Mouse (Mus musculus): ENCODE data around the gene Farp1. TPM values are rescaled to one million over a fixed set of nuclear protein-coding genes. Genes with fewer than 3 reads are reported as not detected.

Farp1 gene
- polyA plus RNA-seq, 1 experiment from 2014 or later = 40.9 TPM

DNA sequence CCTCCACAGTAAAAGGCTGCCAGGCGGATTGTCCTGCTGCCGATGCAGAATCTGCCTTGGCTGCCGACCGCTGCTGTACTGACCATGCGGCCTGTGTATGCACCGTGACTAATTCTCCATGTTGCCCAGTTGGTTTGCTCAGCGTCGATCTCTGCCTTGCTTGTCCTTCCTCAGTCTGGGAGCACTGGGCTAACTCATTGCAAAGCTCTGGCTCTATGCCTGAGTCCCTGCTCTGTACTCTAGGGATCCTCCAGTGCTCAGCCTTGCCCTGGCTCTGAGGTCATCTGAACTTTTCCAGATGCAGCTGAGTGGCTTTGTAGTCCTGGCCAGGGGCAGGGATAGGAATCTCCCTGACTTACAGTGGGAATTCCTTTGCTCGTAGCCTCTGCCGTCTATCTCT, 24.3 kb downstream of the Farp1 start:
- no peak overlapping the region for H3K27ac ChIP-seq
- no peak for ATAC-seq (ENCODE audit: low FRiP score, low read depth)

DNA sequence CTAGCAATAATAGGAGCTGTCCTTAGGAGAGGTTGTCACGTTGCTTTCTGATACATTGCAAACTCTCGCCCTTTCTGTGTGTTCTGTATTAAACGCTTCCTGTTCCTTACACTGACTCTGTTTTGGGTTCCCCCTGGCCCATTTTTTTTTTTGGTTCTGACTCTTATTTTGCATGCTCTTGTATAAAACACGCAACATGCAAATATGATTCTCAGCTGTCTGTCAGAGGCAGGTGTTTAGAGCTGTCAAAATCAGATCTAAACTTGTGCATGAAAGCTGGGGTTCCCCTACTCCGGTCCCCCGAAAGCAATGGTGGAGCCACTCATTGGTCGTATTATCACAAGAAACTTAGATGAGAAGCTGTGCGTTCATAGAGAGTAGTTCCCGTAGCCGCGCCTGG, 25.5 kb downstream of the Farp1 start:
- 70% methylated on average over 11 of the region's 11 CpGs for WGBS
- peaks cover 82% of the 10 kb centered on the region for H3K4me1 ChIP-seq
- ATAC-seq (ENCODE audit: low FRiP score, low read depth) = no peak

More for the DNA sequence above, 24.3 kb downstream of the Farp1 start:
- no peaks in the 10 kb centered on the region for H3K9me3 ChIP-seq
- H3K9ac ChIP-seq = no peak overlapping the region
- H3K4me1 ChIP-seq = peaks cover 94% of the 10 kb centered on the region
- H3K27me3 ChIP-seq = no peaks in the 10 kb centered on the region
- 37% methylated on average over 10 of the region's 10 CpGs for WGBS
- no peak overlapping the region for H3K4me3 ChIP-seq
- H3K36me3 ChIP-seq = peaks cover 8% of the 10 kb centered on the region; the same call in 1 of the 2 replicates
- H3K4me2 ChIP-seq (replicated peaks) = peak overlapping the region; percentile 9; the same call in 1 of the 2 replicates

DNA sequence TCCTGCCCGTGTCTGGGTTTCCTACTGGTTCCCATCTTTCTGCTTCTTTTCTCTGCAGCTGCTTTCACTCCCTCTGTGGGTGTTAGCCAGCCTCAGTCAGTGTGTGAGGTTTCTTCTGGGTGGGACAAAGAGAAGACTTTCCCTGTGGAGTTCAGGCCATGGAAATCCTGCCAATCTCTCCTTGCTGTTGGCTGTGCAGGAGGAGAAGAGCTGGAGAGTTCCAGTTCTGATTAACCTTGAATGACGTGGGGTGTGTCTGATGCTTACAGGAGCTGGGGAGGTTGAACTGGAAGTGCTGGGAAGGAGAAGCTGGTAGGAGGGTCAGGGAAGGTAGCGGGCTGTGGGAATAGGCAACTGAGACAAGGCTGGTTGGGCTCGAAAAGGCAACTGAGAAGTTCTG, 26.7 kb downstream of the Farp1 start:
- H3K9ac ChIP-seq = no peak overlapping the region
- no peak overlapping the region for H3K4me3 ChIP-seq
- peak overlapping the region; percentile 36 for H3K4me2 ChIP-seq (replicated peaks)
- peaks cover 18% of the 10 kb centered on the region for H3K36me3 ChIP-seq
- no peaks in the 10 kb centered on the region for H3K9me3 ChIP-seq
- H3K4me1 ChIP-seq = peaks cover 70% of the 10 kb centered on the region
- ATAC-seq (ENCODE audit: low FRiP score, low read depth) = no peak
- peak overlapping the region; percentile 64; the same call in 1 of the 2 replicates for H3K27ac ChIP-seq
- 53% methylated on average over 4 of the region's 4 CpGs for WGBS
- no peaks in the 10 kb centered on the region for H3K27me3 ChIP-seq

More for the DNA sequence above, 25.5 kb downstream of the Farp1 start:
- Histone ChIP-seq H3K27ac (no peak overlapping the region), H3K36me3 (peaks cover 11% of the 10 kb centered on the region), H3K4me2 (replicated peaks) (no peak overlapping the region), H3K9ac (no peak overlapping the region), H3K9me3 (no peaks in the 10 kb centered on the region), H3K4me3 (no peak overlapping the region), H3K27me3 (no peaks in the 10 kb centered on the region)

- no peaks in the 10 kb centered on the region for H3K27me3 ChIP-seq
- H3K4me1 ChIP-seq = peaks cover 62% of the 10 kb centered on the region
- H3K9ac ChIP-seq = 0 out of 2 replicates have a peak overlapping the region, but pooled peaks have one; percentile 35
- H3K27ac ChIP-seq = peak overlapping the region; percentile 64
- H3K4me2 ChIP-seq (replicated peaks) = peak overlapping the region; percentile 36
- peak; percentile 64; the same call in 1 of the 2 replicates for ATAC-seq (ENCODE audit: low FRiP score, low read depth)
- H3K36me3 ChIP-seq = peaks cover 18% of the 10 kb centered on the region
- no peak overlapping the region for H3K4me3 ChIP-seq
- H3K9me3 ChIP-seq = no peaks in the 10 kb centered on the region
- 19% methylated on average over 14 of the region's 14 CpGs for WGBS
Observed at GRCm38 (mm10) chr14:121062238-121063082, 27.5 kb downstream of the Farp1 start.

DNA sequence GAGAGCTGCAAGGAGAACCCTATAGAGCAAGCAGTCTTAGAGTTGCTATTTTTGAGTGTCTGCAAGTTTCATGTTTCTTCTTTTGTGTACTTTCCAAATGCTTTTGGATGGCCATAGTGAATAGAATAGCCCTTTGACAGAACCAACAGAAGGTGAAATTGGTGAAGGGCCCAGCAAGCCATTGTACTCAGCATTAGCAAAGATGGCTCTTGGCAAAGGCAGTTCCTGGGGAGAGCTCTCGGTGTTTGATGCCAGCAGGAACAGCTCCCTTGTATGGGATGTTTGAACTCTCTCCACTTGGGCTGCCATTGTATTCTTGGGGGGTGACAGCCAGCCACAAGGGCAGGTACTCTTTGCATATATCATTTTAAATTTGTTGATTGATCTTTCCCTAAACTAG, 29.7 kb downstream of the Farp1 start:
- no peak overlapping the region for H3K4me3 ChIP-seq
- WGBS = 94% methylated on average over 1 of the region's 1 CpGs
- H3K27ac ChIP-seq = no peak overlapping the region
- no peaks in the 10 kb centered on the region for H3K27me3 ChIP-seq
- no peaks in the 10 kb centered on the region for H3K9me3 ChIP-seq
- H3K9ac ChIP-seq = no peak overlapping the region
- no peak overlapping the region for H3K4me2 ChIP-seq (replicated peaks)
- peaks cover 9% of the 10 kb centered on the region for H3K36me3 ChIP-seq
- ATAC-seq (ENCODE audit: low FRiP score, low read depth) = no peak
- H3K4me1 ChIP-seq = peaks cover 39% of the 10 kb centered on the region

- WGBS = 95% methylated on average over 5 of the region's 5 CpGs
- Histone ChIP-seq H3K4me2 (replicated peaks) (no peak overlapping the region), H3K36me3 (peaks cover 26% of the 10 kb centered on the region), H3K4me1 (no peaks in the 10 kb centered on the region), H3K27ac (no peak overlapping the region), H3K9me3 (no peaks in the 10 kb centered on the region), H3K4me3 (no peak overlapping the region), H3K27me3 (no peaks in the 10 kb centered on the region), H3K9ac (no peak overlapping the region)
- ATAC-seq (ENCODE audit: low FRiP score, low read depth) = peak; percentile 51; the same call in 1 of the 2 replicates
Observed at GRCm38 (mm10) chr14:121073093-121073866, 38.3 kb downstream of the Farp1 start.

DNA sequence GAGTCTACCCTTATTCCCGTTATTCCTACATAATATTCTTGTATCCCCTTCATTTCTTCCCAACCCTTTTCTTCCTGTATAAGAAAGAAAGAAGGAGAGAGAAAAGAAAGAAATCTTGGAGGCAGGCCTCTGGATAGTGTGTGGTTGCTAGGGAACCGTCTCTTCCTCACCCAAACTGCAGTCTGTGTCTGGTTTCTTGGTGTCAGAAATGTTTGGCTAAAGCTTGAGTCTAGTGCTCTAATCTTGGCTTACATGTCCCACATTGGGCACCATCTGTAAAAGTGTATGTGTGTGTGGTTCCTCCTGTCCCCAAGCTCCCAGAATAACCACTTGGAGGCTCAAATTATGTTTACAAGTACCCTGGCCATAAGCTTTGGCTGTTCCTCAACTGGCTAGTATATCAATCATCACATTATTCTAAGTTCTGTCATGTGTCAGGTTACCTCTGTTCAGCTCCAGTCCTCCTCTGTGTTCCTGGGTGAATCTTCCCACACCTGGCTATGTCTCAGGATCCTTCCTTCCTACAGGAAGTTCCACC, 39.3 kb downstream of the Farp1 start:
- no peak overlapping the region for H3K9ac ChIP-seq
- H3K36me3 ChIP-seq = peaks cover 36% of the 10 kb centered on the region
- 92% methylated on average over 2 of the region's 2 CpGs for WGBS
- no peak for ATAC-seq (ENCODE audit: low FRiP score, low read depth)
- H3K9me3 ChIP-seq = no peaks in the 10 kb centered on the region
- no peak overlapping the region for H3K4me2 ChIP-seq (replicated peaks)
- no peak overlapping the region for H3K4me3 ChIP-seq
- no peaks in the 10 kb centered on the region for H3K27me3 ChIP-seq
- H3K27ac ChIP-seq = no peak overlapping the region
- H3K4me1 ChIP-seq = no peaks in the 10 kb centered on the region

DNA sequence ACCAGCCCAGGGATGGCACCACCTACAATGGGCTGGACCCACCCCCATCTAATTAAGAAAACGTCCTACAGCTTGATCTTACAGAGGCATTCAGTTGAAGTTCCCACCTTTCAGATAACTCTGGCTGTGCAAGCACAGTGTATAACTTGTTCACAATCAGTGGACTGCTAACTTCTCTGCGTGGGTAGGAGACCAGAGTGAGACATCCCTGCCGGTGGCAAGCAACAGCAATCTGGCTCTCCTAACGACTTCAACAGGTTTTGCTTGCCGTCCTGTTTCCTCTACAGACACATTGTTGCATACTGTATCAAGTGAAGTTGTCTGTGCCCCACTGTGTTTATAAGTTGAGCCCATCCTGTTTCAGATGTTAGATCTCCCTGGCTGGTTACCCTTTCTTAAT, 45.7 kb downstream of the Farp1 start:
- Histone ChIP-seq H3K4me1 (peaks cover 12% of the 10 kb centered on the region), H3K9me3 (no peaks in the 10 kb centered on the region), H3K9ac (no peak overlapping the region), H3K27ac (no peak overlapping the region), H3K4me3 (no peak overlapping the region), H3K36me3 (peaks cover 39% of the 10 kb centered on the region), H3K27me3 (no peaks in the 10 kb centered on the region), H3K4me2 (replicated peaks) (no peak overlapping the region)
- 65% methylated on average over 5 of the region's 5 CpGs for WGBS
- ATAC-seq (ENCODE audit: low FRiP score, low read depth) = no peak

GRCm38 (mm10) chr14:121082341-121082740, 47.3 kb downstream of the Farp1 start:
- no peak for ATAC-seq (ENCODE audit: low FRiP score, low read depth)
- no peak overlapping the region for H3K4me3 ChIP-seq
- H3K27ac ChIP-seq = peak overlapping the region; percentile 39; the same call in 1 of the 2 replicates
- 68% methylated on average over 7 of the region's 7 CpGs for WGBS
- H3K9ac ChIP-seq = no peak overlapping the region
- peaks cover 49% of the 10 kb centered on the region for H3K36me3 ChIP-seq
- H3K4me2 ChIP-seq (replicated peaks) = no peak overlapping the region
- no peaks in the 10 kb centered on the region for H3K27me3 ChIP-seq
- H3K4me1 ChIP-seq = peaks cover 12% of the 10 kb centered on the region
- no peaks in the 10 kb centered on the region for H3K9me3 ChIP-seq

DNA sequence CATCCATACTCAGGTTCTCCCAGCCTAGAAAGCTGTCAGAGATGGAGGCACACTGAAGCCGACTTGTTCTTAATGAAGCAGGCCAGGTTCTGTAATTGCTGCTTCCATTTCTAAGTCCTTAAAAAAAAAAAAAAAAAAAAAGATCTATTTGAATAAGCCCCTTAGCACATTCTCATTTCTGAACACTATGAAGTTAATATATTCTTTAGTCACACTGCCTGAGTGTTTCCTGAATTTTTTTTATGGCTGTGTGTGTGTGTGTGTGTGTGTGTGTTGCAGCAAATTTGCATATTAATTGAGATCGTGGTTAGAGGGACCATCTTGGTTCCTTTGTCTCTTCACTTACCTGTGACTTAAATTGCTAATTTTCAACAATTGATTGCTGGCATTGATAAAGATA, 47.8 kb downstream of the Farp1 start:
- peak overlapping the region; percentile 39; the same call in 1 of the 2 replicates for H3K27ac ChIP-seq
- WGBS = 66% methylated on average over 2 of the region's 2 CpGs
- ATAC-seq (ENCODE audit: low FRiP score, low read depth) = no peak
- H3K4me2 ChIP-seq (replicated peaks) = no peak overlapping the region
- H3K9me3 ChIP-seq = no peaks in the 10 kb centered on the region
- peaks cover 12% of the 10 kb centered on the region for H3K4me1 ChIP-seq
- H3K36me3 ChIP-seq = peaks cover 52% of the 10 kb centered on the region
- no peak overlapping the region for H3K9ac ChIP-seq
- no peaks in the 10 kb centered on the region for H3K27me3 ChIP-seq
- no peak overlapping the region for H3K4me3 ChIP-seq

GRCm38 (mm10) chr14:121083352-121083751, 48.4 kb downstream of the Farp1 start:
- ATAC-seq (ENCODE audit: low FRiP score, low read depth) = no peak
- no peaks in the 10 kb centered on the region for H3K9me3 ChIP-seq
- no peak overlapping the region for H3K27ac ChIP-seq
- no peaks in the 10 kb centered on the region for H3K27me3 ChIP-seq
- peaks cover 48% of the 10 kb centered on the region for H3K36me3 ChIP-seq
- no peak overlapping the region for H3K4me2 ChIP-seq (replicated peaks)
- WGBS = 71% methylated on average over 3 of the region's 3 CpGs
- peaks cover 12% of the 10 kb centered on the region for H3K4me1 ChIP-seq
- H3K4me3 ChIP-seq = no peak overlapping the region
- no peak overlapping the region for H3K9ac ChIP-seq

GRCm38 (mm10) chr14:121092517-121092916, 57.5 kb downstream of the Farp1 start:
- ATAC-seq (ENCODE audit: low FRiP score, low read depth) = no peak
- peak overlapping the region; percentile 11; the same call in 1 of the 2 replicates for H3K27ac ChIP-seq
- H3K27me3 ChIP-seq = no peaks in the 10 kb centered on the region
- H3K4me2 ChIP-seq (replicated peaks) = no peak overlapping the region
- peaks cover 35% of the 10 kb centered on the region for H3K4me1 ChIP-seq
- WGBS = 41% methylated on average over 9 of the region's 9 CpGs
- peaks cover 8% of the 10 kb centered on the region for H3K9me3 ChIP-seq
- no peak overlapping the region for H3K4me3 ChIP-seq
- no peak overlapping the region for H3K9ac ChIP-seq
- peaks cover 38% of the 10 kb centered on the region for H3K36me3 ChIP-seq
